Mouse (Mus musculus): ENCODE measurements around the gene Nfkbie.

Nfkbie gene

GRCm38 (mm10) chr17:45543115-45543514 is 12.4 kb upstream of the Nfkbie start:
- DNase-seq (ENCODE audit: low spot score in 2 of 2) = no peak

- DNase-seq (ENCODE audit: low spot score in 2 of 2) = peak in 1 of 2 experiments; percentile 61
Observed at GRCm38 (mm10) chr17:45544001-45544872, 11.3 kb upstream of the Nfkbie start.

- peak in 1 of 2 experiments; percentile 41 for DNase-seq (ENCODE audit: low spot score in 2 of 2)
Observed at GRCm38 (mm10) chr17:45544873-45545277, 10.6 kb upstream of the Nfkbie start.

DNA sequence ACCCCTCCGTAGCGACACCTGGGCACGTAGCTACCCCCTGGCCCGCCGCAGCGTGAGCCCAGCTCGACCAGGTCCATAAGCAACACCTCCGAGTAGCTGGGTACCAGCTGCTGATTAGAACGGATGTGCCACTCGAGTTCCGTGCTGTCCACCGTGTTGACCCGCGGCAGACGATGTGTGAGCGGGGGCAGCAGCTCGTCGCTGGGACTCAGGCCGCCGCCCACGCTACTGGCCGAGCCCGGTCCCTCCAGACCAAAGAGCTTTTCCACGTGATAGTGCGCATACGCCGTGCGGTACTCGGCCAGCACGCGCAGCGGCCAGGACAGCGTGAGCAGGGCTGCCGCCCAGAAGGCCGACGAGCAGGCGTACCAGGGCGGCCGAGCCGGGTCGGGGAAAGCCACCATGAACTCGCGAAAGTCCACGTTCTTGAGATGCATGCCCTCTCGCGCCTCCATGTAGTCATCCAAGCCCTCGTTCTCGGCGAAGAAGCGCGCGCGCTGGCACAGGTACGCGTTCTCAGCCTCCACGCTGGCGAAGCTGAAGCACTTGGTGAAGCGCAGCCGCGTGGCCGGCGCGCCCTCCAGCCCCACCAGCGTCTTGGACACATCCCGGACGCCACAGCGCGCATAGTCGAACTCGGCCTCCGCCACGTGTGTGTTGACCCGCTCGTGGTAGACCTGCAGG is 10.1 kb upstream of the Nfkbie start:
- DNase-seq (ENCODE audit: low spot score in 2 of 2) = peak in 1 of 2 experiments; percentile 49

DNA sequence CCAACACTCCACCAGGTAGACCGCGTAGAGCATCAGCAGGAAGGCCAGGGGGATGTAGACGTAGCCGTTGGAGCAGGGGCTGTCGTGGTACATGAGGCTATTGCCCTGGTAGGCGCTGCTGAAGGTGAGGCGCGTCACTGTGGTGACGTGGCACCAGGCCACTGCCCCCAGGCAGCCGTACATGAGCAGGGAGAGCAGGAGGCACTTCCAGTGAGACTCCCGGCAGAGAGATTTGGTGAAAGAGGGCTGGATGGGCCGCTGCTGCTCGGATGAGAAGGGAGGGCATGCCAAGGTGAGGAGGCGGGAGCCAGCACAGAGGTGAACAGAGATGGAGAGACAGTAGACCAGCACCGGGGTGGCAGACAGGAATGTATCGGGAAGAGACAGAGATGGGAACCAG is 8.6 kb upstream of the Nfkbie start:
- DNase-seq (ENCODE audit: low spot score in 2 of 2) = no peak

- no peak for DNase-seq (ENCODE audit: low spot score in 2 of 2)
Observed at GRCm38 (mm10) chr17:45547461-45548190, 7.9 kb upstream of the Nfkbie start.

- peak; percentile 84 to 85 for DNase-seq (ENCODE audit: low spot score in 2 of 2)
Observed at GRCm38 (mm10) chr17:45548541-45549512, 6.7 kb upstream of the Nfkbie start.

- DNase-seq (ENCODE audit: low spot score in 2 of 2) = peak; percentile 80 to 85
Observed at GRCm38 (mm10) chr17:45549617-45550181, 5.8 kb upstream of the Nfkbie start, which contains the start of gene Tmem151b. Tmem151b (minus strand) TSS chr17:45549677.

GRCm38 (mm10) chr17:45550253-45550652 is 5.2 kb upstream of the Nfkbie start:
- DNase-seq (ENCODE audit: low spot score in 2 of 2) = peak in 1 of 2 experiments; percentile 52

DNA sequence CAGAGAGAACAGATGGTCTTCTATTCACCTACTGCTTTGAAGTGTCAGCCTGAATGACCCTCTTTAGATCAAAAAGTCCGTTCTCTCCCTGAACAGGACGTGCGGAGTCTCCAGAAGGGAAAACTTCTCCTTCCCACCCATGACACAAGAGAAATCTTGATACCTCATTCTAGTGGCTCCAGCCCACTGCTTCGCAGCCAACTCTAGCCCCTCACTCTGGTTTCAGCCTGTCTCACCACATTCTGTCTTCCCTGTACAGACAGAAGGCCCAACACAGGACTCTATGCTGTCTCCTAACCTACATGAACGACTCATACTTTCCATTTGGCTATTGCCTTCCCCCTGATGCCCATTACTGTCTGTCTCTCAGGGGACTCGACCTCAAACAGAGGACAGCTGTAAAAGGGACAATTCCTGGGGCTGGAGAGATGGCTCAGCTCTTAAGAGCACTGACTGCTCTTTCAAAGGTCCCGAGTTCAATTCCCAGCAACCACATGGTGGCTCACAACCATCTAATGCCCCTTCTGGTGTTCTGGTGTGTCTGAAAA is 4.2 kb upstream of the Nfkbie start:
- DNase-seq (ENCODE audit: low spot score in 2 of 2) = no peak

DNA sequence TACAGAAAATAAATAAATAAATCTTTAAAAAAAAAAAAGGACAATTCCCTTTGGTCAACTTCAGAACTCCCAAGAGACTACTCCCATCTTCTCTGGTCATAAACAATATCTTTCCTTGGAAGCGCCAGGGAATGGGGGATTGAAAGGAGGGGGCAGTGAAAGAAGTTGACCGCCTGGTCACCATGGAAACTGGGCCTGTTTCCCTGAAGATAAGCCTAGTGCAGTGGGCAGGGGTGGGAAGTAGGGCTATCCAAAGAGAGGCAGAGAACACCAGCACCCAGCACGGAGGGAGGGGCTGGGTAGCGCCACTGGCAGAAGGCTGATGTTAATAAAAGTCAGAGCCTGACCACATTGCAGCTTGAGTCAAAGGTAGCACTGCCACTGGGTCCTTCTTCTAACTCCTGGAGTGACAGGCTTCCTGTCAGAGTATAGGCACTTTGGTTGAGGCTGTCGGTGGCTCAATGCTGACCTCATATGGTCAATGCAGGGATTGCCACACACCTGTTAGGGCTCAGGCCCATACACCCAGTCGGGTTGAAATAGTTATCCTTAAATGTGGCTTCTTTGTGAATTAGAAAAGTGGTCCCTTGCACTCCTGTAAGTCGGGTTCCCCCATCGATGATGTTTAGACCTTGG is 3.6 kb upstream of the Nfkbie start:
- DNase-seq (ENCODE audit: low spot score in 2 of 2) = peak; percentile 85 to 86

- DNase-seq (ENCODE audit: low spot score in 2 of 2) = no peak
Observed at GRCm38 (mm10) chr17:45553065-45553464, 2.4 kb upstream of the Nfkbie start.

DNA sequence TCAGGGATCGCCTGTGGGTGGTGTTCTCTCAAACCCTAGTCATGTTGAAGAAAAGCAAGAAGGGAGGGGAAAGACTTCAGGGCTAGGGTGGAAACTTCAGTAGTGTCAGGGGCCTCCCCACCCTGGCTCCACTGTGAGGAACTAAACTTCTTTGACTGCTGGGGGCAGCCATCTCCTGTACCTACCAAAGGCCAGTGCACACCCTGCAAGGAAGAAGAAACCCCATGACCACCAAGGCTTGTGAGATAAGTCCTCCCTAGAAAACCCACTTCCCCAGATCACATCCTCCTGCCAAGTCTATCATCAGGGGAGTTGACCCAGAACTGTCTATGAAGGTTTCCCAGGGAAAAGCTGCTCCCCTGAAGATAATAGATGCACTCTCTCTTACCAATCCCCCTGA is 1.1 kb upstream of the Nfkbie start:
- DNase-seq (ENCODE audit: low spot score in 2 of 2) = no peak

GRCm38 (mm10) chr17:45556107-45556489 is 595 bp downstream of the Nfkbie start:
- no peak for DNase-seq (ENCODE audit: low spot score in 2 of 2)

DNA sequence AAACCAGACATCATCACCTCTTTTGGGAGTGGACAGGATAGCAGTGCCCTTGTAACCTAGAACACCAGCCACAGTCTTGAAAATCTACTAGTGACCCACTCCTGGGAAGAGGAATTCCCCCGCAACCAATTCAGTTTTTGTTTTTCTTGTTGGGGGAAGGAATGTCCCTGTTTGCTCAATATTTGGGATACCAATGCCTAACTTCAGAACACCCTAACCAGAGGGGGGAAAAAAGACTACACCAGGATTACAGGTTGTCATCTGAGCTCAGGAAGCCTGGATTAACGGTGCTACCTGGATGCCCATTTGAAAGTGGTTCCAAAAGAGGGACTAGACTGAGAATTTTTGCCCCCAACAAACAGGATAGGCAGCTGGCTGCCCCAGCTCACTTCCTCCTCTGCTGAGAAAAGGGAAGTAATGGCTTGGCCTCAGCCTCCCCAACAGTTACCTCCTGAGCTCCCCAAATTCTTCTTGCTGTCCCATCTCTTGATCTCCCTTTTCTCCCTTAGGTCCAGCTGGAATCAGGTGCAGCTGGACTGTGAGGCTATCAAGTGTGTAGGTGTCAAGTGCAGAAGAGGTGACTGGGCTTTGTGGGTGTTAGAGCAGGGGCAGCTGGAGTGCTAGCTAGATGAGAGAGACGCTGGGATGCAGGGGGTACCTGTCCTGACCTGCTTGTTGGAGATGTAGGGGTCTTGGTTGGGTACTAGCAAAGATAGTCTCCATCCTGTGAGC is 1.2 kb downstream of the Nfkbie start:
- DNase-seq (ENCODE audit: low spot score in 2 of 2) = no peak

- DNase-seq (ENCODE audit: low spot score in 2 of 2) = no peak
Observed at GRCm38 (mm10) chr17:45557246-45557824, 1.8 kb downstream of the Nfkbie start.

GRCm38 (mm10) chr17:45557998-45558862 is 2.7 kb downstream of the Nfkbie start:
- DNase-seq (ENCODE audit: low spot score in 2 of 2) = peak in 1 of 2 experiments; percentile 38

Data from right cerebral cortex, postnatal 10 days (tissue).